27 mouse cellular contexts compared by ENCODE assay signal in genomic region chr14:119633626-119634025, GRCm38 (mm10).
A peak's percentile ranks its signal among the peaks of the same experiment; 100 is the strongest.
DNase-seq lines count a peak whose midpoint lies in the region; ATAC-seq and TF ChIP-seq lines count a peak whose summit lies in the region.
"Had no signal": no experiment of that assay in that cellular context is flagged by ENCODE, and none has a peak within 500 bp of the region (broad histone marks: within the 10 kb centered on the region; RNA-seq: fewer than 3 reads in every experiment).

No protein-coding gene starts in this region.

- WGBS in forebrain, embryonic 14.5 days = 77% methylated on average over 3 of the region's 3 CpGs
- 90% methylated on average over 3 of the region's 3 CpGs for WGBS in forebrain, embryonic 12.5 days
- WGBS in limb, embryonic 13.5 days = 29% methylated on average over 3 of the region's 3 CpGs
- WGBS in kidney, adult 2 months = 77% methylated on average over 3 of the region's 3 CpGs

- H3K36me3 ChIP-seq in forebrain, embryonic 14.5 days (ENCODE audit: control insufficient read depth, insufficient read depth, low read length) = no peaks in the 10 kb centered on the region
- H3K36me3 ChIP-seq in forebrain, embryonic 12.5 days (replicated peaks) = no peaks in the 10 kb centered on the region
- no peaks in the 10 kb centered on the region for H3K36me3 ChIP-seq in limb, embryonic 13.5 days
- H3K36me3 ChIP-seq in kidney, adult 2 months (ENCODE audit: control insufficient read depth, insufficient read depth, low read length) = no peaks in the 10 kb centered on the region
- H3K36me3 ChIP-seq: embryonic facial prominence, embryonic 10.5 days; embryonic facial prominence, embryonic 13.5 days; G1E; hindbrain, embryonic 12.5 days; hindbrain, embryonic 15.5 days had no signal

- no peaks in the 10 kb centered on the region for H3K9me3 ChIP-seq in forebrain, embryonic 14.5 days (replicated peaks; ENCODE audit: control insufficient read depth, low read length)
- H3K9me3 ChIP-seq in forebrain, embryonic 12.5 days = no peaks in the 10 kb centered on the region
- H3K9me3 ChIP-seq in limb, embryonic 13.5 days = no peaks in the 10 kb centered on the region
- H3K9me3 ChIP-seq: embryonic facial prominence, embryonic 10.5 days; embryonic facial prominence, embryonic 13.5 days; hindbrain, embryonic 12.5 days; hindbrain, embryonic 15.5 days had no signal

- intact Hi-C loops in left cerebral cortex, postnatal 25 days (cut with DNase I) = loop anchor here (5.0 to 10.0 kb wide), 2 partner anchors 76 to 221 kb away; no protein-coding TSS in a partner anchor

- TF ChIP-seq CTCF in brain, embryonic 14.5 days (IDR thresholded peaks at IDR 0.05; ENCODE audit: borderline replicate concordance, extremely low read depth, insufficient read depth, insufficient read length) = no peak
- no peak for TF ChIP-seq CTCF in kidney, adult 2 months (conservative IDR thresholded peaks at IDR 0.05; ENCODE audit: insufficient read depth, insufficient read length, low read depth, low read length)

- no peak overlapping the region for H3K4me3 ChIP-seq in forebrain, embryonic 14.5 days (ENCODE audit: low read depth, low read length)
- H3K4me3 ChIP-seq in forebrain, embryonic 12.5 days (replicated peaks) = no peak overlapping the region
- H3K4me3 ChIP-seq in limb, embryonic 13.5 days = no peak overlapping the region
- H3K4me3 ChIP-seq in kidney, adult 2 months (ENCODE audit: insufficient read depth, low read depth, low read length) = no peak overlapping the region
- H3K4me3 ChIP-seq: embryonic facial prominence, embryonic 10.5 days; embryonic facial prominence, embryonic 13.5 days; erythroblast, embryonic 14.5 days; hindbrain, embryonic 12.5 days; hindbrain, embryonic 15.5 days had no signal

- H3K9ac ChIP-seq in forebrain, embryonic 14.5 days (ENCODE audit: low read length) = no peak overlapping the region
- no peak overlapping the region for H3K9ac ChIP-seq in forebrain, embryonic 12.5 days
- H3K9ac ChIP-seq in limb, embryonic 13.5 days = no peak overlapping the region
- H3K9ac ChIP-seq: embryonic facial prominence, embryonic 13.5 days; hindbrain, embryonic 12.5 days; hindbrain, embryonic 15.5 days had no signal

- no peak for TF ChIP-seq POLR2A in brain, embryonic 14.5 days (IDR thresholded peaks at IDR 0.05; ENCODE audit: borderline replicate concordance, extremely low read depth, insufficient read depth, insufficient read length, poor library complexity, severe bottlenecking)
- no peak for TF ChIP-seq POLR2A in kidney, adult 2 months (IDR thresholded peaks at IDR 0.05; ENCODE audit: low read depth, low read length)

- H3K27me3 ChIP-seq in forebrain, embryonic 14.5 days (replicated peaks; ENCODE audit: control insufficient read depth, insufficient read depth, low read length) = no peaks in the 10 kb centered on the region
- no peaks in the 10 kb centered on the region for H3K27me3 ChIP-seq in forebrain, embryonic 12.5 days
- no peaks in the 10 kb centered on the region for H3K27me3 ChIP-seq in limb, embryonic 13.5 days
- no peaks in the 10 kb centered on the region for H3K27me3 ChIP-seq in kidney, adult 2 months (replicated peaks; ENCODE audit: control insufficient read depth, insufficient read depth, low read length)
- H3K27me3 ChIP-seq: CH12.LX; embryonic facial prominence, embryonic 13.5 days; hindbrain, embryonic 12.5 days; hindbrain, embryonic 15.5 days; Patski had no signal

- no peak overlapping the region for H3K4me2 ChIP-seq in forebrain, embryonic 14.5 days (ENCODE audit: low read length)
- H3K4me2 ChIP-seq in forebrain, embryonic 12.5 days = no peak overlapping the region
- H3K4me2 ChIP-seq in limb, embryonic 13.5 days (replicated peaks) = no peak overlapping the region
- H3K4me2 ChIP-seq: embryonic facial prominence, embryonic 13.5 days; heart, embryonic 11.5 days; hindbrain, embryonic 12.5 days; hindbrain, embryonic 15.5 days had no signal

- H3K27ac ChIP-seq in forebrain, embryonic 14.5 days (ENCODE audit: low read depth, low read length) = no peak overlapping the region
- no peak overlapping the region for H3K27ac ChIP-seq in forebrain, embryonic 12.5 days
- no peak overlapping the region for H3K27ac ChIP-seq in limb, embryonic 13.5 days
- H3K27ac ChIP-seq in kidney, adult 2 months (ENCODE audit: insufficient read depth, low read depth, low read length) = no peak overlapping the region
- H3K27ac ChIP-seq: embryonic facial prominence, embryonic 10.5 days; embryonic facial prominence, embryonic 13.5 days; hindbrain, embryonic 12.5 days; hindbrain, embryonic 15.5 days had no signal

- ATAC-seq in forebrain, embryonic 14.5 days = no peak
- no peak for ATAC-seq in forebrain, embryonic 12.5 days (ENCODE audit: low FRiP score)
- peak; percentile 80 for ATAC-seq in limb, embryonic 13.5 days (ENCODE audit: low FRiP score, low read depth)
- ATAC-seq: forebrain, embryonic 16.5 days; intestine, postnatal 0 days; Patski had no signal

- no peaks in the 10 kb centered on the region for H3K4me1 ChIP-seq in forebrain, embryonic 14.5 days (ENCODE audit: control insufficient read depth, insufficient read depth, low read length)
- H3K4me1 ChIP-seq in forebrain, embryonic 12.5 days = no peaks in the 10 kb centered on the region
- H3K4me1 ChIP-seq in limb, embryonic 13.5 days = peaks cover 13% of the 10 kb centered on the region
- H3K4me1 ChIP-seq in kidney, adult 2 months (ENCODE audit: control insufficient read depth, insufficient read depth, low read length) = no peaks in the 10 kb centered on the region
- H3K4me1 ChIP-seq: embryonic facial prominence, embryonic 10.5 days; embryonic facial prominence, embryonic 13.5 days; hindbrain, embryonic 12.5 days; hindbrain, embryonic 15.5 days had no signal

- peak; percentile 20 for DNase-seq in forebrain, embryonic 14.5 days (ENCODE audit: low spot score)
- peak; percentile 9 to 30 for DNase-seq in left cerebral cortex, postnatal 25 days (ENCODE audit: low spot score in 2 of 2)
- no peak for DNase-seq in left cerebral cortex, adult 8-10 months (ENCODE audit: low spot score in 2 of 2)
- DNase-seq in brain, embryonic 14.5 days (ENCODE audit: low read depth) = peak; percentile 28
- DNase-seq in heart, adult 11 months = no peak
- no peak for DNase-seq in kidney, adult 2 months
- DNase-seq: adrenal gland, postnatal 10 days; B cell, adult 2 months; cerebellum, adult 18-20 months; cerebellum, adult 9-10 months; cerebellum, postnatal 14 days; embryo, embryonic 11 days; gastrocnemius, postnatal 10 days; gastrocnemius, postnatal 36 days had no signal

Comparison
In these comparisons a context has a peak if more than half of its experiments do, and no peak if none do; other contexts are left out.
1. DNase-seq: peak in forebrain, embryonic 14.5 days (single experiment), left cerebral cortex, postnatal 25 days (2 of 2) and brain, embryonic 14.5 days (single experiment); none in left cerebral cortex, adult 8-10 months (0 of 2), heart, adult 11 months (single experiment) and kidney, adult 2 months (single experiment).